Mouse (Mus musculus) 3134 (cell line): ENCODE data around the gene Asb2.

Experiments
- DNase-seq: peaks from one replicate; pipeline ENCODE4 v3.0.0-alpha.2; 2011; ENCODE audit warnings: low spot score; ENCODE audit not compliant: insufficient read length; ENCODE audit errors: extremely low read depth

The Asb2 gene

DNA sequence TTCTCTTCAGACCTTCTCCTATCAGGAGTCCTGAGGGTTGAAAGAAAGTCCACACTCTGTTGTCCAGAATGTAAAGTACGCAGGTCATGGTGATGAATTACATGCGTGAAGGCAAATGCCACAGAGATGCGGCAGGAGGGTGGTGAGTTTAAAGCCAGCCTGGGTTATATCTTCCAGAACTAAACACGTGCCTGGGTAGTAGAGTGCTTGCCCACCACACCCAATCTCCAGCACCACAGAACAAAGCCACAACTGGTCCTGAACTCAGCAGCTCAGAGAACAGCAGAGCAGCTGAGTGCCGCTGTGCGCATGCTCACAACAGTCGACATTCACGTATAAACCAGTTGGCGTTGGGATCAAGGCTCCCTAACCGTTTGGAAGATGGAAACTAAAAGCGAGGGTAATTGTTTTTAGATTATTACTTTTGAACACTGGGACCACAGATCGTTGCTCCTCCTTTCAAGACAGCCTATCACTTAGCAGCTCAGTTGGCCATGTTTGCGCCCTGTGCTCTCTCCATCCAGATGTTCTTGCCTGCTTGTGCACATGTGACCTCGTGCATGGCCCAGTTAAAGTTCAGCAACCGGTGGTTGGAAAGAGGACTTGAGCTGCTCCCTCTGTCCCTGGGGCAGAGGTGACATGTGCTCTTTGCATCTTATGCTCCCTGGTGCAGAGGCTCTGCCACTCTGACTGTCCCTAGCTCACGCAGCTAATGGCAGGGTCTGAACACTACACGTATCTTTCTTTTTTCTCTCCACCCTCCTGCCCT is 5.9 kb upstream of the Asb2 start:
- no peak for DNase-seq

DNA sequence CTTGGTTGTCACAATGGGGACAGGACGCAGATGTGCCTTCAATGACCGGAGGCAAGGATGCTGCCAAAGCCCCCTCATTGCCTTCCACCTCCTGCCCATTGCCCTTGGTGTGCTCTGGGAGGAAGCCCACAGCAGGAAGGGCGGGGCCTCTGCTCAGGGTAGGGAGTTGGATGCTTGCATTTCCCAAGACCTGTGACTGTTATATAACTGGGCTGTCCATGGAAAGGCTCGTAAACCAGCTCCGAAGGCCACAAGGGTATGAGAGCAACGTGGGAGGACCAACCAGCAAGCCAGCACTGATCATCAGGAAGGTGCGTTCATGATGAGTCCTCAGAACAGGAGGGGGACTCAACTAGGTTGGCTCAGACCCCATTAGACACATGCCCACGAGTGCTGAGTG is 5.0 kb upstream of the Asb2 start:
- no peak for DNase-seq

DNA sequence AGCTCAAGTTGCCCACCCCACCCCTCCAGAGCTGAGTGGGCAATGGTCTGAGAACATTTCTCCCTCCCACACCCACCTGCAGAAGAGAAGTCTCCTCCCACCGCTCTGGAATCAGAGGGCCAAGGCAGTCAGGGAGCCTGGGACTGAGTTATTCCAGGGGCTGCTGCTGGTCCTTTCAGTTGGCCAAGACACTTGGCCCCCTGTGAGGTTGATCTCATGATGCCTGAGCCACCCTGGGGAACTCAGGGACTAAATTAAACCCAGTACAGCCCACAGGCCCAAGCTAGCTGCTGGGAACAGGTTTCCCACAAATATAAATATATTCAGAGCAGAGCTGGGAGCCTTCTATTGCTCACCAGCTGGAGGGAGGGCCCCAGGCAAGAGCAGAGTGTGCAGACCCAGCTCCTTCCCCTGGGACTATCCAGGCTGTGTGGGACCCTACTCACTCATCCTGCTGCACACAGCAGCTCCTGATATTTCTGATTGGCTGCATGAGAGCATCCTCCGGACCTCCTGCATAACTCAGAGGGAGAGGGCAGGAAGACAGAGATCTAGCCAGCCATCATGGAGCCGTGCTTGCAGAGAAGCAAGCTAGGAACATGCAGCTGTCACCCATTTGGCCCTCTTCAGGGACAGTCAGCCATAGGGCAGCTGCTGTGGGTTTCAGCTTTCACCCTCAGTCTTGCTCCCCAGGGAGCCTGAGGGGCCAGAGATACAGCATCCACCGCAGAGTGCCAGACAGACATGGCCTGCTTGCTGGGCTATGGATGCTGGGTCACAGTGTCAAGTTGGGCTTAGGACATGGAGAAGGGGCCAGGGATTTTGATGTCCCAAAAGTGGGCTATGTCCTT is 3.4 kb upstream of the Asb2 start:
- no peak for DNase-seq

DNA sequence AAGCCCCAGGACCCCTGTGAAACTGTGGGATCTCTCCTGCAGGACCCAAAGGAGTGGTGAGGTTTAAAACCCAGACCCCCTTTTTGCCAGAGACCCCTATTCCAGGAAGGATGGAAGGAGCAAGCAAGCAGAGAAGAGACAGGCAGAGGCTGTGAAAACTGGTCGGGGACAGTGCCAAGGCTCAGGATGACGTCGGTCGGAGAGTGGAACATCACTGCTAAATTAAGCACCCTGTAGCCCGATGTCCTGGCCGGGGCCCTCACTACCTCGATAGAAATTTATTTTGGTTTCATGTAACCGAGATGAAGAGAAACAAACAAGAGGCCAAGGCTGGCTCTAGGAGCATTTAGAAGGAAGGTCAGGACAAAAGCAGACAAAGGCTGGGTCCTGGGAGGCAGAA is 2.4 kb upstream of the Asb2 start:
- no peak for DNase-seq

DNA sequence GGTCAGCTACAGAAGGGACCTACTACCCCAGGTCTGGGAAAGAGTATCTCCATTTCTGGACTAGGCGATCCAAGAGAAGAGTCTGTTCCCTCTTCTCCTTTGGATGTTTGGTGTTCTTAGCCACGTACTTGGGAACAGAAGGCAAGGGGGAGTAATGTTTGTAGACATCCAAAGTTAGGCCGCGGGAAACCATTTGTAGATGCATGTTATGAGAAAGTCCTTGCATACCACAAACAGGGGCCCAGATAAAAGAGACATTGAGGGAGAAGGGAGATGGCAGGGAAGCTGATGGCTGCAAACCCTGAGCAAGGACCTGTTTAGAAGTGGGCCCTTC is 581 bp upstream of the Asb2 start:
- DNase-seq, result no peak

DNA sequence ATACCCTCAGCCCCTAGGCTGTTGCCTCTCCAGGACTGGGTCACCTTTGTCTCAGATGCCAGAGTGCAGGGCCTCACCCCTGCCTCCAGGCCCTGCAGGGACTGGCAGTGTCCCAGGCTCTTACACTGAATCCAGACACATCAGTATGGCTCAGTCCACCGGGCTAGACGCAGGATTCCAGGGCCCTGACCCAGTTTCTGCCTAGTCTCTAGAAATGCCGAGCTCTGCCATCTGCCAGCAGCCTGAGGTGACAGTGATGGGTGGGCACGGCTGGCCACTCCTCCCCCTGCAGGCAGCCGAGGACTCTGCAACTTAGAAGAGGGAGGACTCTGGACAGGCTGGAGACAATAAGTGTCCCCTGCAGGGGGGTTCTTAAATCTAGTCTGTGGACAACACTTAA is 2.3 kb downstream of the Asb2 start:
- no peak for DNase-seq

DNA sequence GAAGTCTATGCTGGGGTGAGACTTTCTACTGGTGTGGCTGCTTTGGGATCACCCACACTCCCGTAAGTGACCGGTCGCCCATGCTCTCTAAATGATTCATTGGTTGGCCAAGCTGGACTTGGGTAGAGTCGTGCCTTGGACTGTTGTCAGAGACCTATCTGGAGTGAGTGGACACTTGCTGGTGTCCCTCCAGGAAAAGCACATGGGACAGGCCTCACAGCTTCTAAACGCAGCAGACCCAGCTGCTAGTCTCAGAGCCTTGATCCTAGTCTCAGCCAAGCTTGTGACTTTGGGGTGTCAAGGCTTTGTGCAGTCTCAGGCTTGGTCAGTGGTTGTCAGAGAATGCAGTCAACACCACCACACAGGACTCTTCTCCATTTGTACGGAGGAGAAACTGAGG is 3.1 kb downstream of the Asb2 start:
- DNase-seq, result no peak

DNA sequence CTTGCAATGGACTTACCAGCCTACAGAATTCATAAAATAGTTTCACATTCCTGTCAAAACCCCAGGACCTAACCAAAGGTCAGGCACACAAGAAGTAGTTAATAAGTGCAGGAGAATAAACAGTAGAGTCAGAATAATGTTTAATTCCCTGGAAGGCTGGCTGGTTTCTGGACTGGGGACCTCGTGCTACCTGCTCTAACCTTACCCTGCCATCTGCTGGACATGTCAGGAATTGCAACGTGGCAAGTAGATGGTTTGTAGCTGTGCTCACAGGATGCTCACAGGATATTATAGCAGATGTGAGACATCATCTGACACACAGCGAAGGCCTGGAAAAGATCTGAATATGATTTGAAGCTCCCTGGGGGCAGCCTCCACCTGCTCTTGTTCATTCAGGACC is 7.3 kb downstream of the Asb2 start:
- DNase-seq, result no peak

DNA sequence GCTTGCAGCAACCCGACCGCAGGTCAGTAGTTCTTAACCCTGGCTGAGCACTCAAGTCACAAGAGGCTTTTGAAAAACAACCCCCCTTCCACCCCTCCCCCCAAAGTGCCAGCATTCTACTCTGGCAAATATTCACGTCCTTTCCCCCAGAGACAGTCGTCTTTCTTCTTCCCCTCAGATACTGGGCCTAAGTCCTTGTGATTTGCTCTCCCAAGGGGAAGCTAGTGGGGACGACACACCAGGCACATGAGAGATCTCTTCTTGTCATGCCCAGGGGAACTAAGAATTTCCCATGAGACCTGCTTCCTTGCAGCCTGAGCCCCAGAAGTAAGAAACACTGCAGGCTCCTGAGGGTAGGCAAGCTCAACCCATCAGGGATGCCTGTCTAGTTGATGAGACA is 8.4 kb downstream of the Asb2 start:
- DNase-seq, result no peak

DNA sequence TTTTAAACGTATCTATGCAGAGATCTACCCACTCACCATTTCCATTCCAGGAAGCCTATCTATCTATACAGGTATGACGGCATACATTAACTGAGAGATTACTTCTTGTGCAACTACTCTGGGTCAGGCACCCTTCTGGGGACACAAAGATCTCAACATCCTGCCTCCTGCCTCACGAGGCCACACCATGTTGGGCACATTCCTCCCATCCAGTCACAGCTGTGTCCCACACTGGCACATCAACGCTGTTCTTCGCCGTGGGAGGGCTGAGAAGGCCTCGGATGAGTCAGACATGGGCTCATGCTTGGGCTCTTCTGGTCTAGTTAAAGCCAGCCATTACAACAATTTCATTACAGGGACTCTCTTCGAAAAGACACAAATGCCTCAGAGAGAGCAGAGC is 8.9 kb downstream of the Asb2 start:
- DNase-seq, result no peak

DNA sequence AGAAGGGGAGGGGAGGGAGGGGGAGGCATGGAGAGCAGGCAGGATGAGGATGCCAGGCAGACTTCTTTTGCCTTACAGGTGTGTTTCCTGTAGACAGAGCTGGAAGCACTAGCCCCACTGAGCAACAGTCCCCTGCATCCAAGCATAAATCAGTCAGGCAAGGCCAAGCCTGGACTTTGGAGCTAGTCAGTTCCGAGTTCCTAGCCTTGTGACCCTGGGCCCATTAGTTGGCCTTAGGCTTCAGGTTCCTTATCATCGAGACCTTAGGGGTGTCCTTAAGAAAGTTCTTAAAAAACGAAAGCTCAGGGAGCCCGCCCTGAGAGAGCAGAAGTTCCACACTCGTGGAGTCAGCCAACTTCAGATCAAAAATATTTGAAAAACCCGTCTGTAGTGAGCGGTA is 10.9 kb downstream of the Asb2 start:
- no peak for DNase-seq

DNA sequence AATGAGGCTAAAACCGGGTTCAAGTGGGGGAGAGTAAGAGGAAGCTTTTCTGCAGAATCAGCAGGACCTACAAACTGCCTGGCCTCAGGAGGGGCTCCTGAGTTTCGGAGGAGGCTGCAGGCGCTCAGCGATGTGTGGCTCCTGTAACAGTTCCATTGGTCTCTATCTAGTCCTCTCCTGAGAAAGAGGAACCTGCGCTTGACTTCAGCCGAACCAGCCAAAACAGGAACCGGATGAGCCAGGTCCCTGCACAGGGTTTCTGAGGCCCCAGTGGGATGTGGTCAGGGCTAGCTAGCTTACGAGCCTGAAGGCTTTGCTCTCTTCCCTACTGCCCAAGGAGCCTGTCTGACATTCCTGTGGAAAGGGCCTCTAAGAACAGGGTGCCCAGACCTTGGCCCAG is 12.3 kb downstream of the Asb2 start:
- DNase-seq, result no peak

DNA sequence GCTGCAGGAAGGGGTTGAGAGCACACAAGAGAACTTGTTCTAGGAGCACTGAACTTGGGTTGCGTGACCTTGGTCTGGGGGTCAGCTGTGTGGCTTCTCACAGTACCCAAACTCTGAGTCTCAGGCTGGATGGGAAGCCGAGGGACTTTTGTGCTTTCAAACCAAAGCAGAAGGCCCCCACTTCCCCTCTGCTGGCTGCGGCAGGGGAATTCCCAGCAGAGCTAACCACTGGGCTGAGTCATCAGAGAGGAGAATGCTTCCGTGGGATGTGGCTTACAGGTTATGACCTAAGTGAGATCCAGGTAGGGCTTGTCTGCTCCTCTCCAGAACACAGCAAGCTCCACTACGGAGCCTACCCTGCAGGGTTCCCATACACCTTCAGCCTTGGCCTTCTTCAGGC is 14.6 kb downstream of the Asb2 start:
- DNase-seq, result peak; percentile 53

DNA sequence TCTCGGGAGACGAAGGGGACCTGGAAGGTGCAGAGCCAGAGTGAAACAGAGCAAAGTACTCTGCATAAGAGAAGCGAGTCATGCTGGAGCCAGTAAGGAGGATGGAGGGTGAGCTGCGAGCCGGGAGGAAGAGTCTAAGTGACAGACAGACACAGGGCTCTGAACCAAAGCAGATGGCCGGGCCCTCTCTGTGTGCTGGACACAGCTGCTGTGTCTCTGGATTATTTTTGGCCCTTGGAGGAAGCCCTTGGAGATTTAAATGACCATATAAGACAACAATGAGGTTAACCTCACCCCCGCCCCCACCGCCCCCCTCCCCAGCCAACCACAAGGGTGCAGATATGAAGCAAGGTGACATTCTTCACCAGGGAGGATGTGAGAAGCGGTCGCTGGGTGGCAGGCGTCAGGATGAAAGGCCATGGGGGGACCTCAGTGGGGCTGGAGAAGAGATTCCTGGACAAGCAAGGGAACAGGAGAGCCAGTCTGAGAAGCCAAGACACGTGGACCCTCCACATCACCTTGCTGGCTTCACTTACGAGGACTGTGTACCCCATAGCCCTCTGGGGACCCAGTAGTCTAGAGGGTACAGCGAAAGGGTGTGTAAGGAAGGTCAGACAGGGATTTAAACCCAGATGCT is 17.5 kb downstream of the Asb2 start:
- DNase-seq, result no peak

DNA sequence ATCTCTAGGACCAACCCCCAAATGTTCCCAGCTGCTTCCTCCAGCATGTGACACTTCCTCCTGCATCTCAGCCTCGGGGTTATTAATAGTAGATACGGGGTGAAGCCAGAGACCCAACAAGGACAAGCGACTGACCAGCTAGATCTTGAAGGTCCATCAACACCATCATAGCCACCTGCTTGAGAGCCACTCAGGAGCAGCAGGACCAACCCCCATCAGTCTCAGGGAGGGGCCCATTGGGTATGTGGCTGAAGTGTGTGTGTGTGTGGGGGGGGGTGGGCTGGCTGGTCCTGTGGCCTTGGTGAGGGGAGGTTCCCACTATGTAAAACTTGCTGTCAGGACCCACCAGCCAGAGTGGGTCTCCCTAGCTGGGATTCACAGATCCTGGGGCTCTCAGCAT is 19.0 kb downstream of the Asb2 start:
- no peak for DNase-seq

DNA sequence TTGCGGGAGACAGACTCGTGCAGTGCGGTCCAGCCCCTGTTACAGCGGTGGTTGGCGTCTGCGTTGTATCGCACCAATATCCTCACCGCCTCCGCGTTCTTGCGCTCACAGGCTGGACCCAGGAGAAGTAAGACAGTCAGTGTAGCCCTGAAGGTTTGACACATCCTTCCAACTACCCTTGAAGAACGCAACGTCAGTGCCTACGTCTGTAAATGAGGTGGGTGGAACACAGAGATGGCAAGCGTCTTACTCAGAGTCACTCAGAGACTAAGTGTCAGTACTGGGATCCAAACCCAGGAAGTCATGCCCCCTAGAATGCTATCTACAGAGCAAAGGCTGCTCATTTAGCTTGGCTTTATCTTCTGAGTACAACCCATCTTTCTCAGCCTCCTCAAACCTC is 22.4 kb downstream of the Asb2 start:
- no peak for DNase-seq

DNA sequence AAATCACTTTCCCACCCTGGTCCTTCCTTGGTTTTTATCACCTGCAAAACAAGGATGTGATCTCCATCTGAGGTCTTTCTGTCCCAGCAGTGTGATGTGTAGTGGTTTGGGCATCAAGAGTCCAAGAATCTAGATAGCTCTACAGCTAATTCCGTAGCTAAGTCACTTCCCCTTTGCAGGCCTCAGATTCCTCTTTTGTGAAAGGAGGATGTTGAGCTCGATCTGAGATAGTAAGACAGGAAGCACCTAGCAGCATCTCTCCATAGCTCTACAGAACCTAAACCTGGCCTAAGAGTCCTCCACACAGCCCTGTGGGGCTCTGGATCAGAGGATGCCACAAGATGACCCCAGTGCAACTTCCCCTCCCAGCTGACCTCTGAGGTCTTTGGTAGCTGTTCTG is 22.9 kb downstream of the Asb2 start:
- no peak for DNase-seq

DNA sequence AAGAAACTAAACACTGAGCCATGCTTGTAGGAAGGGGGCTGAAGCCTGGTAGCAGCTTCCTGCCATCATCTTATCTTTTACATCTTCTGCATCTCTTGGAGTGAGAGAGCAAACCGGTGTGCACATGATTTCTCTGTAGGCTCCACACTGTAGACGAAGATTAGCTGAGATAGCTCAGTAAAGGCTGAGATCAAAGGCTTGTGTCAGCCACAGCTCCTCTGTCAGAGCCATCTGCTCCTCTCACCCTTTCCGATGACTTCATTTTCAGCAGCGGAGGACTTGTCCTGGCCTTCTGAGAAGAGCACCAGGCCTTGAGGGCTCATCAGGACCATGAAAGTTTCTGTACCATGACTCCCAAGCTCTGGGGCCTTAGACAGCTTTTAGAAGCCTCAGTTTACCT is 24.3 kb downstream of the Asb2 start:
- no peak for DNase-seq

DNA sequence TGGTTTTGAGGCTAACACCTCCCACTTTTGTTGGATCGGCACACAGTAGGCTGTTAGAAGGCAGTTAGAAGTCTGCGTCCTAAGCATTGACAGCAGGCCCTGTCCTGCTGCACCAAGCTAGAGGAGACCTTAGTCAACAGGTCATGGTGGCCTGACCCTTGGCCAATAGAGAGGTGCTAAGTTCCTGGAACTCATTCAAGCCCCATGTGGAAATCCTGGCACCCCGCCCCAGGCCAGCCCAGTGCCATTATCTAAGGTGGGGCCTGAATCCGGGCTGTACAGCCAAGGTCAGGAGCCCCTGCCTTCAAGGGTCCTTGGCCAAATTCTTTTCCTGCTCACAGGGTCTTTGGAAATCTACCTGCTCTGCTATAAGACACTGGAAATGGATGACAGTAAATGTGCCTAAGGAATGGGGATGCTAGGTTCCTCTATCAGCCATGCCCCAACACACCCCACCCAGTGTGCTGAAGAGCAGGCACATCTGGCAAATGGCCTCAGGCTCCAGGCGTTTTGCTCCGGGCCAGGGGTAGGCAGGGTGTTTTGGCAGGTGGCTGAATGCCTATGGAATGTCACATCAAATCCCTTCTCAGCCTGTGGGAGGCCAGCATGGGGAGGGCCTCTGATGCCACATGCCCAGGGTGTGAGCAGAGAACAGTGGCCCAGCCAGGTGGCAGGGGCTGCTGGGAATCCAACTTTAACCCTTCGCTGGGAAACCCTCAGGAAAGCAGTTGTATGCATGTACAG is 27.2 kb downstream of the Asb2 start:
- DNase-seq, result peak; percentile 58

DNA sequence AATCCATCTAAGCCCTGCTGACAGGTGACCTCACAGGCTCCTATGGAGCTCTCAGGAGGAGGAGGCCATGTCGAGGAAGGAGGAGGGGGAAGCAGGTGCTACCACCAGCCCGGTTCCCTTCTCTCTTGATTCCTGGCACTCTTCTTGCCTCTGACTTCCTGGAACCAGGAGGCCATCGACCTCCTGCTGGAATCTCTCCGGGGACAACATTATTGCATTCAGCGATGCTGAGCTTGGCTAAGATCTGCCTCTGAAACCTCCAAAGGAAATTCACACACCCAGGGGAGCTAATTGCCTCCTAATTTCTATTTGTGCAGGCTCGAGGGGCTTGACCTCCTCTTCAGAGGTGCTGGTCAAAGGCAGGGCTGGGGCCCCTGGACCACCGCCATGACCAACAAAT is 28.7 kb downstream of the Asb2 start:
- no peak for DNase-seq

DNA sequence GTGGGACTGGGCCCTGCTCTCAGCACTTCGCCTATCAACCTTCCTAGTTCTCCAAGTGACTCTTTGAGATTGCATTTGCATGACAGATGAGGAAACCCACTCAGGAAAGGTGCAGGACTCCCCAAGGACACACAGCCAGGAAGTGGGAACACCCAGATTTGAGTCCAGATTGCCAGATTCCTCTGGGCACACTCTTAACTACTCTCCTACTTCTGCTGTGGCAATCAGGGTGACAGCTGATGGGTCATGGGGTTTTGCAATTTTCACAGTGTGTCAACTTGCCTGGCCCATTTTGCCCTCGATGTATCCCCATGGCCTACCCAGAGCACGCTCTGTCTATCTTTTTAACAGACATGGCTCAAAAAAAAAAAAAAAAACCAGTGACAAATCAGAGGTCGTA is 29.2 kb downstream of the Asb2 start:
- DNase-seq, result no peak
